Mouse (Mus musculus): ENCODE results near the gene Rnase1.

The Rnase1 gene

DNA sequence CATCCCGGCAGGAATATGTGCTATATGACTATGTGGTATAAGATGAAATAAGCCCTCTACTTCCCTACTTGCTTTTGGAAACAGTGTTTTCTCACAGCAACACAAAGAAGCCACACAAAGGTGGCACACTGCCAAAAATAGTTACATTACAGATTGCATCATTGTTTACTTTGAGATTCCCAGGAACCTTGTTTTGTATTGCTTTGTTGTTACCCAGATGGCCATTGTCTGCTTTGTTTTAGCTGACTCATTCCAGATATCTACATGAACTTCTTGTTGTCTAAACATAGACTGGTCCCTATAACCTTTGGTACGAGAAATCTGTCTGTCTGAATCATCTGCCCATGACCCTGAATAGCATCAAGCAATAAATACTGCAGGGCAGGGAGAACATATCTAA, 6.2 kb downstream of the Rnase1 start:
- DNase-seq (ENCODE audit: low spot score in 2 of 2): no peak

DNA sequence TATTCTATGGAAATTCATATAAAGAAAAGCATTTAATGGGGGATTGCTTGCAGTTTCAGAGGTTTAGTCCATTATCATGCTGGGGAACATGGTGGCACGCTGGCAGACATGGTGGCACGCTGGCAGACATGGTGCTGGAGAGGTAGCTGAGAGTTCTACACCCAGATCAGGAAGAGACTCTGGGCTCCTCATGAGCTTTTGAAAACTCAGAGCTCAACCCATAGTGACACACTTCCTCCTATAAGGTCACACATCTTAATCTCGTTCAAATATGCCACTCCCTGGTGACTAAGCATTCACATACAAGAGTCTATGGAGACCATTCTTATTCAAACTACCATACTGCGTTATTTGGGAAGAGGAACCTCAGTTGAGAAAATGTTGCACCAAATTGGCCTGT, 14.2 kb downstream of the Rnase1 start:
- no peak for DNase-seq (ENCODE audit: low spot score in 2 of 2)

DNA sequence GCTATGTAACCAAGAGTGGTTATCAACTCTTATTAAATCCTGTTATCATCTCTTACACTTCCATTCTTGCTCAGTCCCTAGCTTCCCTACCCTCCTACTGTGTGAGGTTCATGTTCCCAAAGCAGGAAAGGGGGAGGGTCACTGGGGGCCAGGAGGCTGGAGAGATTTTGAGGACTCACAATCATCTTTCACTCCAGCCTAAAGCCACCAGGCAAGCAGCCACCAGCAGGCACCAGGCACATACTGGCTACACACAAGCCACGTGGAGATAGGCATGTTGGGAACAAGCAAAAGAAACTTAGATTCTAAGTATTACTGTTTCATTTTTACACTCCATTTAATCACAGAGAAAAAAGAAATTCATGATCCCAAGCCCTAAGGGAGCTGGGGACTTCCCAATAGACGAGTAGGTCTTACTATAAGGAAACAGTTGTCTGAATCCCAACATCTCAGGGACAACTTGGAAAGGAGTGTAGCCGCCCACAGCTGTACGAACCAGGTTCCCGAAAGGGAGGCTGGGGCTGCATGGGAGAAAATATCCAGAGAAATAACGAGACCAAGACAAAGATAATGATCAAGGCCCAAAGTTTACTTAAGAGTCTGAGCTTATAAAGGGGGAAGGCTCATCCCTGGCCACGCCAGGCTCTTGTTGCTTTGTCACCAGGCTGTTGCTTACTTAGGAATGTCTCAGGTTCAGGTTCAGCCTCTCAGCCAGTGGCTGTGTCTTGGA, 15.3 kb downstream of the Rnase1 start:
- DNase-seq (ENCODE audit: low spot score in 2 of 2): no peak

DNA sequence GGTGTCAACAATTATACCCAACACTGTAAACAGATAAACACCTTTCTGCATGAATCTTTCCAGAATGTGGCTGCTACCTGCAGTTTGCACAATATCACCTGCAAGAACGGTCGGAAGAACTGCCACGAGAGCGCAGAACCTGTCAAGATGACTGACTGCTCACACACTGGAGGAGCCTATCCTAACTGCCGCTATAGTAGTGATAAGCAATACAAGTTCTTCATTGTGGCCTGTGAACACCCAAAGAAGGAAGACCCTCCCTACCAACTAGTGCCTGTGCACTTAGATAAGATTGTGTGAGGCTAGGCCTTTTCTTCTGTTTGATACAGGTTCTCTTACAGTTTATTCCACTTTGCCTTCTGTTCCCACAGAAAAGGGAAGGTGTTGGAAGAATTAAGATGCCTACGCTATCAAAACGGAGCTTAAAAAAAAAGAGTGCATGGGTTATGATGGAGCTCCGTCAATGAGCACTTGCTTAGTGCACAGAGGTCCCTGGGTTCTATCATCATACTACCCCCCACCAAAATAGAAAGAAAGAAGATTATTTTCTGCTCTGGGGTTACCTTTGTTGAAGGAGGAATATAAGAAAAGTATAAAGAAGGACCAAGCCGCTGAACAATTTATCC, 16.2 kb downstream of the Rnase1 start:
- no peak for DNase-seq (ENCODE audit: low spot score in 2 of 2)

DNA sequence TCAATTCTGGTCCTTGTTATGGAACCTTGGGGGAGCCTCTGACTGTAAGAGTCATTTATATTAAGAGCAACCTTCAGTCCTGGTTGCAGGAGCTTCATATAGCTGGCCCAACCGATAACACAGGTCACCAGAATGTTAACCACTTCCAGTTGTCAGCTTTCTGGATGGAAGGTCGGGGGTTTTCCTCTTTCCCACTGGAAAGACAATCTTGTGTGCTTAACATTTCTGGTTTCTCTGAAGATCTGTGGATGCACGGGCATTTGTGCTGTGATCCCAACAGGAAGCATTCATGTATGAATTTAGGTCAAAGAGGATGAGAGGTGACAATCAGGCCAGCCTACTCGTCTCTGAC, 17.0 kb downstream of the Rnase1 start:
- no peak for DNase-seq (ENCODE audit: low spot score in 2 of 2)

DNA sequence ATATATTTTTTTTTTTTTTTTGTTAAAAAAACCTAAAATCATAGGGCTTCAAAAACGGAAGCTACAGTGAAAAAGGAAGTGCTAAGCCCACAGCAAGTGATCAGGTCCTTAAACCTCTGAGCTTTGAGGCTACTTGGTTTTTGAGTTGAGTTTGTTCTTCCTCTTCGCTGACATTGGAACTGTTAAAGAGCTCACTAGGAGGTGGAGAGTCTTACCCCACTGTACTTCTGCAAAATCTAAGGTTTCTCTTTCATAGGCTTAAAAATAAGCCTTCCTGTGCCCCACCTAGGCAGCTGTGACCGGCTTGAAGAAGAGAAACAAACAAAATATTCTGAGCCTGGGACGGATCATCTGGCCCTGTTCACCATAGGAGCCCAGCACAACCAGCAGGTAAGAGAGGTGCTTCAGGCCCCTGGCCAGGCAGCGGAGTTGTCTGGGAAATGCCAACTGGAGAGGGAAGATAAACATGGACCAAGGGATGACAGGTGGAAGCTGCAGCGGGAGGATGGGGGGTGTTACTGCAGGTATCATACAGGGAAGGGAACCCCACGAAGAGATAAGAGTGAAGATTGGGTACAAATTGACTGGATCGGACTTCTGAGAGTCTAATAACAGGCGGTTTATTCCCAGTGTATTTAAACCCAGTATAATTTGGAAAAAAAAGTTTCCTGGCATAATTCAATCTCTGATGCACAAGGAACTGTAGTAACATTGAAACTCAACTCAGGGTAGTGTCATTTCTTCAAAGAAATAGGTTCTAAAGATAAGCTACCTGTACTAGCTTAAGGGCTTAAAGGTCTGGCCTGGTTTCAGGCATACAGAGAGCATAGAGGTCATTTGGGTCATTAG, 17.6 kb downstream of the Rnase1 start:
- no peak for DNase-seq (ENCODE audit: low spot score in 2 of 2)

DNA sequence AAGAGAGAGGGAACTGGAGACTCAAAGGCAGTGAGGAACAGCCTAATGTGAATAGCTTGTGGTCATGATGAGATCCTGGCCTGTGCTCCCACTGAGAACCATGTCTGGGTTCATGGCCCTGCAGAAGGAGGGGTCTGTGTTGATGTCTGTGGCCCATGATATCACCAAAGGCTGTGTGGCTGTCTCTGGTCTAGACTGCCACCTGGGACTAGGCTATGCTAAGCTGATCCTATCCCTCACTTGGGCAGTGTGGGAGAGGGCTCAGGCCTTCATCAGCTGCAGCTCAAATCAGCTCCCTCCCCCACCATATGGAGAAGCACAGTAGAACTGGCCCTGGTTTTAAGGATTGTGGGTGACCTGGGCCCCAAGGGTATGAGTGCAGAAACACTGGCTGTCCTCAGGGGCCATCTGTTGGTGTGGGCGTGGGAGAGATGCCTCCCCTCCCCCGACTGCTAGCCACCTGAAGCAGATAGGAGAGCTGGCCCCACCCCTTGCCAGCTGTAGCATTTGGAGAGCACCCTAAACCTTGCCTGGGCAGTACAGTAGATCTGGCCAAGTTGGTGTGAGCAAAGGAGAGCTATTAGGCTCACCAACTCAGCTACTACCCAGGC, 18.8 kb downstream of the Rnase1 start:
- no peak for DNase-seq (ENCODE audit: low spot score in 2 of 2)

DNA sequence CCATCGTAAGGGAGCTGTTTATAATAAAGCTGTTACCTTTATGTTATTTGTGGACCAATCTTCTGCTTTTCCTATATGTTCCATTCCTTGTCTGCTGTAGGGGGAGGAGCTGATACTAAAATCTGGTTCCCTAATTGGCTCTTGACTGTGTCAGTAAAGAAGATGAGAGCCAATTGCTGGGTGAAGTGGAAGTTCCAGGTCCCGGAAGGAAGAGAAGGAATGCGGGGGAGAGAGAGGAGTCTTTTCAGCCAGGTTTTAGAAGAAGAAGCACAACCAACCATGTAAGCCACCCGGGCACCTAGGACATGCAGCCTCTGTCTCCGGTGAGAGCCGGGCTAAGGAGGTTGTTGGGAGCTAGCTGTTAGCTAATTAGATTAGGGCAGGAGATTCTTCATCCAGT, 20.9 kb downstream of the Rnase1 start:
- DNase-seq (ENCODE audit: low spot score in 2 of 2): no peak

DNA sequence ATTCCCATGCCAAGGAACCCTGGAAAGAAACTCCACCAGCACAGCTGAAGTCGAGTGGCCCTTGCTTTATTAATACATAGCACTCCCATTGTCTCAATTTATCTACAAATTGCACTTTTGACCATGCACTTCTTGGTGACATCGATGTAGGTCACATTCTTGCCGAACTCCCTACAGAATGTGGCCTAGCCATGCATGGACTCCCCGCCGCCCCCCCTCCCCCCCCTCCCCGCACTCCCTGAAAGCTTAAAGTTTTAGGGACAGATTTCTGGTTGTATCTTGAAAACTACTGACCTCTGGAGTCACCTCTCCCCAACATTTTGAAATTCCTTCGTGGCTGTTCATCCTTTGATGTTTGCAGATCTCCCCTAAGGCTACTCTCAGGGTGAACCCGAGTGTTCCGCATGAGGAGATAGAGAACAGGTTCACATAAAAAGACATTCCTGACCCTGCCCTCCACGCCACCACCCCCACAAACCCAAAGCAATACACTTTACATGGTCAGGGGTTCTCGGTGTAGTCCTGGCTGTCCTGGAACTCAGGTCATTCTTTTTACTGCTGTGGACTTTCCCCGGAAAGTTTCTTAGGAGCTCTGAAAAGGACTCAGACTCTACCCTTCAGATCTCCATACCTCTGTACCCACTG, 32.5 kb downstream of the Rnase1 start, which contains the start of gene Eddm3b:
Gene Eddm3b (plus strand): TSS at position 511 of the 645 bp plus-strand sequence.
- no peak for DNase-seq (ENCODE audit: low spot score in 2 of 2)

DNA sequence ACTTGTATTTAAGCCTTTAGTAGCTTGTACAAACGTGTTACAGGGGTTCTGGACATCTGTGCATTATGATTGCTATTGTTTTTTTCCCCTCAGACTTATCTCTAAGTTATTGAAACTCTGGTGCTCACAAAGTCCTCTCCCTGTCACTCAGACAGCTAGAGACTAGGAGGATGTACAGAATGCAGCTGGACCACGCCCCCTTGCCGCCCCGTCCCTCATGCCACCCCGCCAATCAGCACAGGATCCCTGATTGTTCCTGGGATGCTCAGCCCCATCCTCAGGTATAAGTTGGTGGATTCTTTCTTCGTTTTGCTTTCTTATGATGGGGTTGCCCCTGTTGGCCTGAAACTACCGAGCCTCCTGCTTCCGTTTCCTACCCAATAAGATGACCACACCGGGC, 33.1 kb downstream of the Rnase1 start:
- no peak for DNase-seq (ENCODE audit: low spot score in 2 of 2)

DNA sequence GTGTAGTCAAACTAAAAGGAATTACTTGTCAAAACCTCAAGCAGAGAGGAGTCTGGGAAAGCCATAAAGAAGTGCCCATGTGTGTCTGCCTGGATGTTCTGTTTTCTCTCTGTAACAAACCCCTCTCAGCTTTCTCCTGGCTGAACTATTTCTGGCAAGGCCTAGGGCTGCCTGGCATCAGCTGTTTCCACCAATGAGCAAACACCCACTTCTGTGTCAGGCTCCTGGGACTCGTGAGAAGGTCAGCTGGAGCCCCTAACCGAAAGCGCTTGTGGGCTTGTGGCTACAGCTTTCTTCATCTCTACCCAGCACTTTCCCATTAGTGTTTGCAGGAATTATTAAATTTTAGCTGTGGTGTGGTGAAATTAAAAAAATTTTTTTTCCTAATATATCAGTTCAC, 34.6 kb downstream of the Rnase1 start:
- no peak for DNase-seq (ENCODE audit: low spot score in 2 of 2)

DNA sequence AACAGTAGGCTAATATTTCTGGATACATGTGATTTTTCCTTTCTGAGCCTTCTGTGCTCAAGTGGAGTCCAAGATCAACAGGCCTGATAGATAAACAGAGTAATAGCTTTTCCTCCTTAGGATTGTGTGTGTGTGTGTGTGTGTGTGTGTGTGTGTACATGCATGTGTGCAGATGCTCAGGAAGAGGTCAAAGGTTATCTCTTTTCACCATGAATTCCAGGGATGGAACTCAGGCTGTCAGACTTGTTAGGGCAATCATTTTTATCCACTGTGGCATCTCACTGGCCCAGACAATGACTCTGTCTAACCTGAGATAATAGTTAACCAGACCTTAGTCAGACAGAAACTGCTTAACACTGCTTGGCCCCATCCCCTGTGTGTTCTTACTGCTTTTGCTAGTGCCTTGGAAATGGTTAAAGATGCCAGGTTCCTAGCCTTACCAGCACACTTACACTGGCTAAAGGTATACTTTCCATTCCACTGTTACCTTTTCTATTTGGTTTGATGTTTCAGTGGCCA, 40.1 kb downstream of the Rnase1 start:
- DNase-seq (ENCODE audit: low spot score in 2 of 2): no peak

DNA sequence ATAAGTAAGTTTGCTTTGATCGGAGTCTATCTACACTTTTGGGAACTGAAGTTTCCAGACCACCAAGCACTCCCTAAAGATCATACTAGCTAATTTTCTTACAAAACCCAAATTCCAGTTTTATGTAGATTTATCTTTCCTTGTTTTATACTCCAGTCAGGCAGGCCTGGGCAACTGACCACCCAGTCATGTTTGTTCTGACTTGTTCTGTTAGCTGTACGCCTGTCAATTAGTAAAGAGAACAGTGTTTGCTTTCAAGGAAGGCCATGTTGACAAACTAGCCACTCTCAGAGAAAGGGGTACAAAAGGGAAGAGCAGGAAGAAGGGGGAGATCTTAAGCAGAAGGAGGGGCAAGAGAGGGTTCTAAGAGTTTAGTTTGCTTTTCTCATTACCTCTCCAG, 42.2 kb downstream of the Rnase1 start:
- DNase-seq (ENCODE audit: low spot score in 2 of 2): no peak

DNA sequence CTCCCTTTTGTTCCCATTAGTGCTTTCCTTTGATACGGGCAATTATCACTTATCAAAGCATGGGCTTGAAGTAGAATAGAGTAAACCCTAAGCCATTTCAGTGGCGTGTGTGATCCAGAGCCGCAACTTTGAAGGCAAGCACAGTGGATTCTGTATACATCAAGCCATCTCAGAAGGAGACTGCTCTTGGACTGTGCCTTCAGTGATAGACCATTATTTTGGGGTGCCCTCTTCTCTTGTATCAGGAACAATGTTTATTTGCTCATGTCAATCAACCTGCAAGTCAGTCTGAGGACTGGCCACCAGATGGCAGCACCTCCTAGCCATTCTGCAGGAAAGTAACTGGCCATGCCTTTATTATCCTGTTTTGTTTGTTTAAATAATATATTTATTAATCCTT, 43.4 kb downstream of the Rnase1 start:
- peak in 1 of 2 experiments; percentile 77 for DNase-seq (ENCODE audit: low spot score in 2 of 2)

DNA sequence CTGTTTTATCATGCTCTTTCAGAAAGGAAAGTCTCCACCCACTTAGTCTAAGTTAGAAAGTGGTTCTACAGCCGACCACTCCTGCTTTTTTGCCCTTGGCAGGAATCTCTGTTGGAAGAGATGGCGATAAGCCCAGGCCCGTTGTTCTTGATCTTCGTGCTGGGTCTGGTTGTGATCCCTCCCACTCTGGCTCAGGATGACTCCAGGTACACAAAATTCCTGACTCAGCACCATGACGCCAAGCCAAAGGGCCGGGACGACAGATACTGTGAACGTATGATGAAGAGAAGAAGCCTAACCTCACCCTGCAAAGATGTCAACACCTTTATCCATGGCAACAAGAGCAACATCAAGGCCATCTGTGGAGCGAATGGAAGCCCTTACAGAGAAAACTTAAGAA, 45.3 kb downstream of the Rnase1 start:
- DNase-seq (ENCODE audit: low spot score in 2 of 2): no peak

DNA sequence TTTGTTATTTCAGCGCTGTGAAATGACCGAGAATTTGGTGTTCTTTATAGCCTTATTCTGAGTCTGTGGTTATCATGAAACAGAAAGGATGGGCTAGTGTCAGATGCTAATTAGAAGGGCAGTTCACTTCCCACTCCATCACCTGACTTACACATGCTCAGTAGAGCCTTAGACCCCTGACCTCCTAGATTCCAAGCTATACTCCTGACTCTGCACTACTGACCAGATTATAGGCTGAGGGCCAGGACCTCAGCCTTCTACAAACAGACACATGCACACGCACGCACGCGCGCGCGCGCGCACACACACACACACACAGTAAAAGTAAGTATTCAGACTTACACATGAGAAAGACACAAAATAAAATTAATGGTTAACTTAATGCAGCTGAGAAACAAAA, 47.7 kb downstream of the Rnase1 start:
- DNase-seq (ENCODE audit: low spot score in 2 of 2): no peak

DNA sequence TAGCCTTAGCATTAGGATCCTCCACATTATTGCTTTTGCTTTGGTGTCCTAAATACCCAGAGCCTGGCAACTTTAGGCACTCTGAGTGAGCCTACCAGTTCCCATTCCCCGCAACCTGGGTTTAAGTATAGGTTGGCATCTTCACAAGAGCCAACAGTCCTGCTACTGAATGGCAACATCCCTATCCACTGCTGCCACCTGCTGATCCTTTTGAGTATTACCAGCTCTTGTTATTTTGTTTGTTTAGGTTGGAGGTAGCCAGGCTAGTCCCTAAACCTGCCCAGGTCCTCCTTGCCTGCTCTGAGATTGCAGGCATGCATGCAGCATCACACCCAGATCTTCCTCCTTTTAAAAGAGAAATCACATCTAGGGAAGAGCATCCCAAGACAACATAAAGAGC, 48.3 kb downstream of the Rnase1 start:
- peak; percentile 47 to 96 for DNase-seq (ENCODE audit: low spot score in 2 of 2)

DNA sequence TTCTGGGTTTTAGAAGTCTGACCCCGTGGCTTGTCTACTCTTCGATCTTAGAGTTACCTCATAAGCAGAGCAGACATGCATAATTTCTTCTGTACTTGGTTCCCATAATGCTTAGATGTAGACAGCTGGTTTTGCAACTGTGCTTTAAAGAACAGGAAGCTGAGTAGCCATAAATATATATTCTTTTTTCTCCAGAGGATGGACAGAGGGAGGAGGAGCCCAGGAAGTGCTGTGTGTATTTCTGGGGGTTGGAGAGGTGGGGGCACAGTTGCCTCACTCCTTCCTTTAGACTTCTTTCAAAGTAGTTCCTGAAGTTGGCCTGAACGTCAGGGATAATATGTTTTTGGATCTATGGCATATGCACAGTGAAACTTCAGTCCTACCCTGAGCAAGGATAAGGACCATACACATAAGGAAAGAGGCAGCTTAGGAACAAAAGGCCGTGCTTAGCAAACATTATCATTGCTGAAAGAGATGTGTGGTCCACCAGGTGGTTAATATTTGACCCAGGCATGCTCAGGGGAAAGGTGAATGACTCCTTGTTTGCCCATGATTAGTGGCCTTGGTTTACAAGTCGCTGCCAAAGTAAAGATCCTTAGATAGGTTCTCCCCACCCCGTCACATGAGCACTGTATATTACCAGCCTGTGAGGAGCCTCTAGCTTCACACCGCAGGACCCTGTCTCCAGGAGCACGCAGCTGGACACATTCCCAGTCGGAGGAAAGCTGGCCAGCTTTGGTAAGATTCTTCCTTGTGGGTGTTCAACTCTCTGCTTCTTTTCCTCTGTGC, 50.7 kb downstream of the Rnase1 start:
- DNase-seq (ENCODE audit: low spot score in 2 of 2): no peak
